Mouse (Mus musculus) heart, adult 2 months (tissue): ENCODE measurements around the gene Olfr10.

Experiments used
- CTCF ChIP-seq: fragments of 200-600 bp; IDR thresholded peaks from 2 replicates; pipeline ENCODE4 v1.8.1; 2022; ENCODE audit warnings: antibody characterized with exemption, mild to moderate bottlenecking, moderate library complexity
- EP300 ChIP-seq: fragments of 200-500 bp; IDR thresholded peaks from 2 replicates; pipeline ENCODE4 v1.6.1; 2011; ENCODE audit warnings: low read depth, low read length, control low read depth; ENCODE audit not compliant: insufficient read depth
- POLR2A ChIP-seq: fragments of 200-500 bp; IDR thresholded peaks from 2 replicates; pipeline ENCODE4 v1.6.1; 2011; ENCODE audit warnings: mild to moderate bottlenecking, low read depth, low read length, control low read depth; ENCODE audit not compliant: insufficient read depth

DNA sequence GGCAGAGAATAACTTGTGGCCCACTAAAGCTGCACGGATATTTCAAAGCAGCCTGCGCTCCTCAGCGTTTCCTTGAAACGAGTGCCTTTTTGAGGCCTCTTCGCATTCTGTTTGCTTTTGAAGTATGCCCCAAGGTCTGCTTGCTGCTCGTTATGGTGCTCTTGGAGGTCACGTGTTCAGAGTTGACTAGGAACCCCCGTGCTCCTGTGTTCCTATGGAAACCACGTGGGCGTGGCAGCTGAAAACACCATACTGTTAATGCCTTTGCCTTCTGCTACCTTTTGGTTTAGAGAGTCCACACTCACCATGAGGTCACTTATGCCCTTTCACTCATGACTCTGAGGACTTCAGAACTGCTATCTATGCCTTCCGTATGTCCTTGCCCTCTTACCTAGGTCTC, 39.9 kb upstream of the Olfr10 start:
- TF ChIP-seq CTCF (no peak), POLR2A (no peak), EP300 (no peak)
